ENCODE assay signal across 8 mouse cellular contexts in the genomic region with DNA sequence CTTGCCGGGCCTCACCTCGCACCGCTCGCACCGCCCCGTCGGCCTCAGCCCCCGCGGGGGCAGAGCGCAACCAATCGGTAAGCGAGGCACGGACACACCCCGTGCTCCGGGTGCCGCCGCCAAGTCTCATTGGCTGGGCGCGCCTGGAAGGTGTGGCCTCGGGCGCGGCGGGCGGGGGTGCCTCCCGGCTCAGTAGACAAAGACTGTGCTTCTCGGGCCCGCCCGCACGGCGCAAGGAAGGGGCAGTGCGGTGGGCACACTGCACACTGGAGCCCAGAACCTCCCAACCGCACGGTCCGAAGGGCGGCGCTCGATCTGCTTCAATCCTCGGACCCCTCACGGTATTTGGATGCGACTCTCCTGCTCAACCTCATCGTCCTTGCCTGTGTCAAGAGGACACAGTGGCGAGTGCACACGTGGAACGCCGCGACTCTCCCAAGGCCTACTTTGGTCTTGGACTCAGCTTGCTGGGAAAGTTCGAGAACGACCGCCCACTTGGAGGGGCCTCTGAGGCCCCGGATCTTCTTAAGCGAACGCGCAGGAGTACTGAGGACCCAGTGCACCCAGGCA. TPM values are rescaled to one million over a fixed set of nuclear protein-coding genes. Genes with fewer than 3 reads are reported as not detected.
A peak's percentile ranks its signal among the peaks of the same experiment; 100 is the strongest.
DNase-seq lines count a peak whose midpoint lies in the region; ATAC-seq and TF ChIP-seq lines count a peak whose summit lies in the region.

A gene (minus strand): TSS at position 44 of the 570 bp plus-strand sequence.
A gene (plus strand): TSS at position 207 of the 570 bp plus-strand sequence.

- no peaks in the 10 kb centered on the region for H3K27me3 ChIP-seq in G1E (ENCODE audit: insufficient read depth, low read length)
- H3K27me3 ChIP-seq in forebrain, postnatal 0 days (ENCODE audit: insufficient read depth, low read length): no peaks in the 10 kb centered on the region
- H3K27me3 ChIP-seq in lung, embryonic 15.5 days: no peaks in the 10 kb centered on the region

- H3K36me3 ChIP-seq in G1E (replicated peaks): peaks cover 72% of the 10 kb centered on the region
- peaks cover 1% of the 10 kb centered on the region; the same call in 1 of the 2 replicates for H3K36me3 ChIP-seq in forebrain, postnatal 0 days (ENCODE audit: insufficient read depth)
- H3K36me3 ChIP-seq in lung, embryonic 15.5 days: 0 out of 2 replicates have a peak, but pooled peaks cover 6% of the 10 kb centered on the region

- ATAC-seq in G1E (ENCODE audit: extremely low read depth, insufficient number of reproducible peaks, low FRiP score, poor library complexity, severe bottlenecking): peak; percentile 94
- peak; percentile 99 for ATAC-seq in forebrain, postnatal 0 days
- ATAC-seq in lung, embryonic 15.5 days (ENCODE audit: borderline replicate concordance, extremely low read depth, low FRiP score, low TSS enrichment): peak; percentile 98

- H3K4me3 ChIP-seq in G1E (ENCODE audit: low read depth, low read length): peak within 1 kb of the TSS; percentile 73
- H3K4me3 ChIP-seq in forebrain, postnatal 0 days (ENCODE audit: low read depth, low read length): peak within 1 kb of the TSS; percentile 87
- peak within 1 kb of the TSS; percentile 76 for H3K4me3 ChIP-seq in lung, embryonic 15.5 days

- TF ChIP-seq CTCF in G1E (IDR thresholded peaks at IDR 0.05; ENCODE audit: low read depth, low read length): no peak
- no peak for TF ChIP-seq CTCF in forebrain, postnatal 0 days (IDR thresholded peaks at IDR 0.05; ENCODE audit: low read depth)

- H3K4me2 ChIP-seq in forebrain, postnatal 0 days (ENCODE audit: low read depth): peak within 1 kb of the TSS; percentile 90
- peak within 1 kb of the TSS; percentile 94 for H3K4me2 ChIP-seq in lung, embryonic 15.5 days

- H3K9ac ChIP-seq in forebrain, postnatal 0 days: peak within 1 kb of the TSS; percentile 76
- H3K9ac ChIP-seq in lung, embryonic 15.5 days: peak within 1 kb of the TSS; percentile 85

- peak within 1 kb of the TSS; percentile 76 for H3K27ac ChIP-seq in forebrain, postnatal 0 days (ENCODE audit: low read depth, low read length)
- H3K27ac ChIP-seq in lung, embryonic 15.5 days: peak within 1 kb of the TSS; percentile 90

- H3K4me1 ChIP-seq in G1E (ENCODE audit: insufficient read depth, low read depth, low read length): peaks cover 30% of the 10 kb centered on the region
- H3K4me1 ChIP-seq in forebrain, postnatal 0 days (ENCODE audit: insufficient read depth): peaks cover 27% of the 10 kb centered on the region
- H3K4me1 ChIP-seq in lung, embryonic 15.5 days: peaks cover 55% of the 10 kb centered on the region

- 2% methylated on average over 50 of the region's 53 CpGs for WGBS in forebrain, postnatal 0 days
- WGBS in lung, embryonic 15.5 days: under 1% methylated on average over 53 of the region's 53 CpGs

- peak; percentile 100 for DNase-seq in G1E (ENCODE audit: low spot score)
- peak; percentile 98 to 99 for DNase-seq in cerebellum, adult 18-20 months
- peak; percentile 98 for DNase-seq in forebrain, postnatal 0 days
- DNase-seq in heart, postnatal 4 days: peak; percentile 97
- peak; percentile 95 for DNase-seq in layer of hippocampus, adult 8-10 months (ENCODE audit: low spot score in 2 of 2)
- peak; percentile 96 for DNase-seq in ovary, adult 18-20 months (ENCODE audit: low spot score)
- DNase-seq in thymus, postnatal 0 days (ENCODE audit: low spot score): peak; percentile 94

- no peaks in the 10 kb centered on the region; the same call in 1 of the 2 replicates for H3K9me3 ChIP-seq in G1E (replicated peaks)
- no peaks in the 10 kb centered on the region for H3K9me3 ChIP-seq in forebrain, postnatal 0 days (ENCODE audit: low read length)
- no peaks in the 10 kb centered on the region for H3K9me3 ChIP-seq in lung, embryonic 15.5 days

RNA-seq across cellular contexts. Expression of the first gene that starts in this region (rescaled TPM):
- total RNA-seq in G1E (2014; fragmentation: Nextera tagmentation): not detected in 2 replicates
- 0.23 and 0.44 TPM in 2 replicates for total RNA-seq in G1E (2017)
- 0.74 and 1.0 TPM in 2 replicates for polyA plus RNA-seq in G1E (2012)
- total RNA-seq in forebrain, postnatal 0 days (2014; rRNA removed): 17.4 and 19.5 TPM in 2 replicates
- polyA plus RNA-seq in forebrain, postnatal 0 days (2015; fragmentation: Nextera tagmentation; extraction: Ambion mirVana): 18.7 and 21.4 TPM in 2 replicates
- 1 to 10 TPM; 2.1 to 2.2 TPM for total RNA-seq in heart, postnatal 4 days (2021)
- 10 to 100 TPM; 18.4 to 28.4 (median 21.8) TPM for total RNA-seq in layer of hippocampus, adult 8-10 months (2022)
- 8.0 and 8.6 TPM in 2 replicates for polyA plus RNA-seq in lung, embryonic 15.5 days (2015; fragmentation: Nextera tagmentation; extraction: Ambion mirVana)
- 14.8 and 16.4 TPM in 2 replicates for polyA plus RNA-seq in thymus, postnatal 0 days (2015; fragmentation: Nextera tagmentation; extraction: Ambion mirVana)

RNA-seq across cellular contexts. Expression of the second gene that starts in this region (rescaled TPM):
- total RNA-seq in G1E (2014; fragmentation: Nextera tagmentation): 3.2 and 4.6 TPM in 2 replicates
- 4.1 and 4.2 TPM in 2 replicates for total RNA-seq in G1E (2017)
- polyA plus RNA-seq in G1E (2012): 0.65 and 0.79 TPM in 2 replicates
- total RNA-seq in forebrain, postnatal 0 days (2014; rRNA removed): 10.9 and 14.2 TPM in 2 replicates
- 11.9 and 12.3 TPM in 2 replicates for polyA plus RNA-seq in forebrain, postnatal 0 days (2015; fragmentation: Nextera tagmentation; extraction: Ambion mirVana)
- total RNA-seq in heart, postnatal 4 days (2021): 1 to 10 TPM; 7.1 to 7.5 TPM
- total RNA-seq in layer of hippocampus, adult 8-10 months (2022): 10 to 100 TPM in 1 of 4 experiments, 1 to 10 TPM in 3; 8.1 to 10.8 (median 9.0) TPM
- polyA plus RNA-seq in lung, embryonic 15.5 days (2015; fragmentation: Nextera tagmentation; extraction: Ambion mirVana): 9.7 and 10.1 TPM in 2 replicates
- 7.3 and 8.4 TPM in 2 replicates for polyA plus RNA-seq in thymus, postnatal 0 days (2015; fragmentation: Nextera tagmentation; extraction: Ambion mirVana)

Comparison
In these comparisons a context has a peak if more than half of its experiments do, and no peak if none do; other contexts are left out.
1. Peak in every context shown above with its lines: DNase-seq, ATAC-seq, H3K4me3 ChIP-seq and H3K27ac ChIP-seq.